Mouse (Mus musculus) brain, embryonic 14.5 days (tissue): ENCODE measurements around the gene Mcfd2.

ENCODE experiments used
- CTCF ChIP-seq: fragments of 200-500 bp; IDR thresholded peaks from 2 replicates; pipeline ENCODE4 v1.5.1; 2012; ENCODE audit warnings: inconsistent platforms, mild to moderate bottlenecking, moderate library complexity, borderline replicate concordance; ENCODE audit not compliant: insufficient read depth, insufficient read length; ENCODE audit errors: extremely low read depth
- POLR2A ChIP-seq: fragments of 200-500 bp; IDR thresholded peaks from 2 replicates; pipeline ENCODE4 v1.6.1; 2012; ENCODE audit warnings: mild to moderate bottlenecking, inconsistent platforms, borderline replicate concordance; ENCODE audit not compliant: poor library complexity, insufficient read depth, insufficient read length, severe bottlenecking; ENCODE audit errors: extremely low read depth

- TF ChIP-seq POLR2A (no peak), CTCF (no peak)
Measured at GRCm38 (mm10) chr17:87304151-87304894, 38.6 kb upstream of the Mcfd2 start.
